Mouse (Mus musculus): ENCODE measurements at regions not wholly inside any gene's neighbourhood (a gene's known extent, or its start where the extent isn't known, plus 50 kb on each side); places are given as distances from the start of the nearest gene placed in this dataset.
"Not testable (repeated sequence)": the region's sequence is repeated elsewhere in the genome, so short reads cannot be mapped to it uniquely, and the experiment has no call there.

- DNase-seq (ENCODE audit: inconsistent age in 2 of 2, low spot score in 1 of 2) = no peak
Observed at GRCm38 (mm10) chr6:140816359-140816758, 87.3 kb downstream of the Gm11077 start.

GRCm38 (mm10) chr6:140816831-140817230 is 87.7 kb downstream of the Gm11077 start:
- no peak for DNase-seq (ENCODE audit: inconsistent age in 2 of 2, low spot score in 1 of 2)

GRCm38 (mm10) chr6:140819451-140819878 is 90.4 kb downstream of the Gm11077 start:
- peak in 1 of 2 experiments; percentile 35 for DNase-seq (ENCODE audit: inconsistent age in 2 of 2, low spot score in 1 of 2)

- no peak for DNase-seq (ENCODE audit: inconsistent age in 2 of 2, low spot score in 1 of 2)
Observed at GRCm38 (mm10) chr6:140826522-140826921, 97.4 kb downstream of the Gm11077 start.

GRCm38 (mm10) chr6:140827651-140828050 is 98.6 kb downstream of the Gm11077 start:
- no peak for DNase-seq (ENCODE audit: inconsistent age in 2 of 2, low spot score in 1 of 2)

GRCm38 (mm10) chr6:140843292-140843991 is 114.4 kb downstream of the Gm11077 start:
- no peak for DNase-seq (ENCODE audit: inconsistent age in 2 of 2, low spot score in 1 of 2)

GRCm38 (mm10) chr6:140847165-140847564 is 118.1 kb downstream of the Gm11077 start:
- DNase-seq (ENCODE audit: inconsistent age in 2 of 2, low spot score in 1 of 2) = peak in 1 of 2 experiments; percentile 43

GRCm38 (mm10) chr6:140852420-140852819 is 123.3 kb downstream of the Gm11077 start:
- DNase-seq (ENCODE audit: inconsistent age in 2 of 2, low spot score in 1 of 2) = no peak

GRCm38 (mm10) chr6:140853508-140853907 is 124.4 kb downstream of the Gm11077 start:
- DNase-seq (ENCODE audit: inconsistent age in 2 of 2, low spot score in 1 of 2) = peak in 1 of 2 experiments; percentile 82

GRCm38 (mm10) chr6:140854691-140855090 is 125.6 kb downstream of the Gm11077 start:
- peak in 1 of 2 experiments; percentile 11 for DNase-seq (ENCODE audit: inconsistent age in 2 of 2, low spot score in 1 of 2)

GRCm38 (mm10) chr6:140856468-140857117 is 127.5 kb downstream of the Gm11077 start:
- DNase-seq (ENCODE audit: inconsistent age in 2 of 2, low spot score in 1 of 2) = peak in 1 of 2 experiments; percentile 20

- peak in 1 of 2 experiments; percentile 30 for DNase-seq (ENCODE audit: inconsistent age in 2 of 2, low spot score in 1 of 2)
Observed at GRCm38 (mm10) chr6:140857118-140857746, 128.1 kb downstream of the Gm11077 start.

GRCm38 (mm10) chr6:140869523-140869922 is 140.4 kb downstream of the Gm11077 start:
- not testable (repeated sequence) for DNase-seq (ENCODE audit: inconsistent age in 2 of 2, low spot score in 1 of 2)

GRCm38 (mm10) chr6:140874831-140875230 is 145.7 kb downstream of the Gm11077 start:
- DNase-seq (ENCODE audit: inconsistent age in 2 of 2, low spot score in 1 of 2) = no peak

GRCm38 (mm10) chr6:140883651-140884050 is 154.6 kb downstream of the Gm11077 start:
- DNase-seq (ENCODE audit: inconsistent age in 2 of 2, low spot score in 1 of 2) = no peak

GRCm38 (mm10) chr6:140888610-140889009 is 159.5 kb downstream of the Gm11077 start:
- no peak for DNase-seq (ENCODE audit: inconsistent age in 2 of 2, low spot score in 1 of 2)

GRCm38 (mm10) chr6:140890060-140890459 is 161.0 kb downstream of the Gm11077 start:
- DNase-seq (ENCODE audit: inconsistent age in 2 of 2, low spot score in 1 of 2) = no peak

- DNase-seq (ENCODE audit: inconsistent age in 2 of 2, low spot score in 1 of 2) = no peak
Observed at GRCm38 (mm10) chr6:140890591-140890990, 161.5 kb downstream of the Gm11077 start.

- peak; percentile 6 to 31 for DNase-seq (ENCODE audit: inconsistent age in 2 of 2, low spot score in 1 of 2)
Observed at GRCm38 (mm10) chr6:140894467-140894866, 165.4 kb downstream of the Gm11077 start.

- no peak for DNase-seq (ENCODE audit: inconsistent age in 2 of 2, low spot score in 1 of 2)
Observed at GRCm38 (mm10) chr6:140895441-140895840, 166.4 kb downstream of the Gm11077 start.

- DNase-seq (ENCODE audit: inconsistent age in 2 of 2, low spot score in 1 of 2) = no peak
Observed at GRCm38 (mm10) chr6:140897111-140897510, 168.0 kb downstream of the Gm11077 start.

Measured in adrenal gland, adult (tissue).